Mouse (Mus musculus): ENCODE results near the gene Speg.

Gene Speg

DNA sequence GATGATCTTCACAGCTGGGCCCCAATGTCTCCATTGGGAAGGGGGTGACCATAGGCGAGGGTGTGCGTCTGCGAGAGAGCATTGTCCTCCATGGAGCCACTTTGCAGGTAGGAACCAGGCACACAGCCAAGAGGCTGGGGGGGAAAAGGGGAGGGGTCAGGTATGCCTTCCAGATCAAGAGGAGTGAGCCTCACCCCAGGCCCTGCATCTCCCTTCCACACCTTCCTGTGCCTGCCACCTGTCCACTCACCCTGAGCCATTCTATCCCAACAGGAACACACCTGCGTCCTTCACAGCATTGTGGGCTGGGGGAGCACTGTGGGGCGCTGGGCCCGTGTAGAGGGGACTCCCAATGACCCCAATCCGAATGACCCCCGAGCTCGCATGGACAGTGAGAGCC, 67.1 kb downstream of the Speg start:
- no peak for DNase-seq (ENCODE audit: extremely low spot score)

DNA sequence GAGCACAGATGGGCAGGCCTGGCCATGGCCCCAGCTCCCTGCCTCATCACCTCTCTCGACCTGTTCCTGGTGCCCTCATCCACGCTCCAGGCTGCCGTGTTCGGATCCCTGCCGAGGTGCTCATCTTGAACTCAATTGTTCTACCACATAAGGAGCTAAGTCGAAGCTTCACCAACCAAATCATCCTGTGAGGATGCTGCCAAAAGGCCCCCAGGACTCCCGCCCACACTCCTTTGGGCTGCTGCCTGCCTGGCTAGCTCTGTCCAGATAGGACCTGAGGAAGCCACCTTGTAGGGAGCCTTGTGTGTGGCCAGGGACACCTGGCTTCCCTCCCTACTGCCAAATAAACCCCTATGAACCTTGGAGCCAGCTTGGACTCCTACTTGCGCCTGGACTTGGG, 67.7 kb downstream of the Speg start:
- DNase-seq (ENCODE audit: extremely low spot score) = no peak

DNA sequence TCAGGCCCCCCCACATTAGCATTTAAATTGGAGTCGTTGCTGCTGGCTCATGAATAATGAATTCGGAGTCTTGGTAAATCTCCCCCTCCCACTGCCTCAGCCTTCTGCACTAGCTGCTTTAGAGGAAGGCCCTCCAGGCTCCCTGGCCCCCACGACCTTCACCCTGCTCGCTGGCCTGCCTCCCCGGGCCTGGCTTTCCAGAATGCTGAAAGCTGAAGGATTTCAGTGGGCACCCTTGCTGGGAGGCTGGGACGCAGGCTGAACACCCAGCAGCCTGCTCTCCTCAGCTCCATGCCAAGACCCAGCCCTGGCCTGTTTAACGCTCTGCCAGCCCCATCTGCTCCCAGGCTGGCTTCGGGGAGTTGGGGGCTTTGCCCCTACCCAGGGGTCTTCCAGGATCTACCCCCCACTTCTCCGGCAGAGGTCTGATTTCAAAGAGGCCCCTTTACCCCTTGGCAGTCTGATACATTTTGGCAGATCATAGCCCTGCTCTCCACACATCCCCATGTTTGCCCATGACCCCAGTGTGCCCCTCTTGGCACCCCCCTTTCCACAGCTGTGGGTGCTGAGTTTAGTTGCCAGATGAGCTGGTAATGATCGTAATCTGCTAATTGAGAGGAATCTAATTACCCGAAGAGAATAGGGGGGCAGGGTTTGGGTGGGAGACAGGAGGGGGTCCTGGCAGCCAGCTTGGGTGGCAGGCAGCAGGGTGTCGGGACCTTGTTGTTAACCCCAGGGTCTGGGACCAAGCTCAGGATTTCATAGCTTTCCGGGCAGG, 68.3 kb downstream of the Speg start:
- no peak for DNase-seq (ENCODE audit: extremely low spot score)

DNA sequence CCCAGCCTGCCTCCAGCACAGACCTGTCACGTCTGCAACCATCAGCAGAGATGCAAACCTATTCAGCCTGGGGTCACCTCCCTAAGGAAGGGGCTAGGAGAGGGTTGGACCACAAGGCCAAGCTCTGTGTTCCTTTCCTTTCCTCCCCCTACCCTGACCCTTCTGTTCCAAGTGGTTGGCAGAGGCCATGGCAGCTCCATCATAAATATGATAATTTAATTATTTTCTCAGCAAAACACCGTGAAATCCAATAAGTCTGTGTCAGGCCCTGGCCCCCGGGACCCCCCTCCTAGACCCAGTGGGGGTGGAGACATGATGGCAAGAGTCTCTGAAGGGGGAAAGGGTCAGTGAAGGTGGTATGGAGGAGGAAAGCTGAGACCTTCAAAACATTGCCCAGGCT, 69.1 kb downstream of the Speg start:
- no peak for DNase-seq (ENCODE audit: extremely low spot score)

DNA sequence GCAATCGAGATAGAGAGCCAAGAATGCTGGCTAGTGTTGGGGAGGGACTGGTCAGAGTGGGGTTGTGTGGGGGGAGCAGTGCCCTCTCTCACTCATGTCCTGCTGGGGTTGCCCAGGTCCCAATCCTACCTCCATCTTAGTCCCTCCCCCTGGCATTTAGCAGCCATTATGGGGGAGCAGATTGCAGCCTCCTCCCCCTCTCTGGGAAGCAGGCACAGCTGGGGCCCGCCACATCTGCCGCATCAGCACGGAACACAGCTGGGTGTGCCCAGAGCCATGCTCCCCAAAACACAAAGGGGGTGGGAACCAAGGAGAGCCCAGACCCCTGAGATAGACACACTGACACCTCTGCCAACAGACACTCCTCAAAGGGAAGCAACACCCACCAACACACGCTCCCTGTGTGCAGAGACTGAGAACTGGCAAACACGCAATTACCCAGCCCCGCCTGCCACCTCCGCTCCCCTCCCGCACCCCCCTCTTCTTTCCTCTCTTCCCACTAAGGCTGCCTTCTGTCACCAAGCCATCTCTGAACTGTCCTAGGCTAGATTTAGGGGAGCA, 70.1 kb downstream of the Speg start:
- DNase-seq (ENCODE audit: extremely low spot score) = no peak

DNA sequence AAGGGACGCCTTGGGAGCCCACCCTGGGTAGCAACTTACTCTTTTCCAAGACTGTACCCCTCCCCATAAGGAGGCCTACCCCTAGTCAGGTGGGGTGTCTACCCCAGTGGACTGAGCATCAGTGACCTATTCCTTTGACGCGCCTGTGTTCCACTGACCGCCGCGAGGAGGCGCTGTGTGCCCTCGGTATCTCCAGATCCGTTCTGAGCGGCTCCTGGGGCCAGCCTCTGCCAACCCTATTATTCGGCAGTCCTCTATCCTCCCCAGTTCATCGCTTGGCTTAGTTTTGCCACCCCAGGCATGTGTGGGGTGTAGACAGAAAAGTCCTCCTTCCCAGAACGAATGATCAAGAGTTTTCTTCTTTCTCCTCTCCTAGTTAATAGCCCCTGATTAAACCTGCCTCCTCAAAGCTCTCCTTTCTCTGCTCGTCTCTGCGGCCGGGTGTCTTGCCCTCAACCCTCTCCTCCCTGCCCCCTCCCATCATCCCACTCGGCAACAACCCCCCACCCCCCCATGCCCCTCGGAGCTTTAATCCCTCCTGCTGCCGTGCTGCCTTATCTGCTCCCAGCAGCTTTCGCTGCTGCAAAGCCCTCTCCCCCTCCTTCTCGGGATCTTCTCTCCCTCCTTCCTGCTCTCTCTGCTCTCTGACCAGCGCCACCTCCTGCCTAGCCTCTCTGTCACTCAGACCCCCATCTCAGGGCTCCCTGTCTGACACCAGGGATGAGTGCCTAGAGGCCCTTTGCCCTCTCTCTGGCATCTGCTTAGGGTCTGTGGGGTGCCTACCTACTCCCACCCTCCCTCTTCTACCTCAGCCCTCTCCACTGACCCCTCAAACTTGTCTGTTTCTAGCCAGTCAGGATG, 70.9 kb downstream of the Speg start:
- DNase-seq (ENCODE audit: extremely low spot score) = peak; percentile 84

DNA sequence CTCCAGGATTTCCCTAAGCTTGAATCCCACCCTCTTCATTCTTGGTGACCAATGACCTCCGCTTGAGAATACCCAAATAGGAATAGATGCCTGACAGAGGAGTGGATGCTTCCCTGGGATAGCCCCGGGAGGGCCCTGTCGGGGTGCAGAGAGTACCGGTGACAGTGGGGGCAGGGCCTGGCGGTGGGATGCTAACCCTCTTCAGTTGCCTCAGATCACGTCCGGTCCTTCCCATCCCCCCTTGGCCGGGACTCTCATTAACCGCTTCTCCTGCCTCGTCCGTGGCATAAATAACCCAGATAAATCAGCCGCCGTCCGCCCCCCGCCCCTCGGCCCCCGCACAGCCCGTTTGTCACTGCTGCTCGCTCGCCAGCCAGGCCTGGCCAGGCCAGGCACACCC, 71.6 kb downstream of the Speg start:
- peak; percentile 75 for DNase-seq (ENCODE audit: extremely low spot score)

DNA sequence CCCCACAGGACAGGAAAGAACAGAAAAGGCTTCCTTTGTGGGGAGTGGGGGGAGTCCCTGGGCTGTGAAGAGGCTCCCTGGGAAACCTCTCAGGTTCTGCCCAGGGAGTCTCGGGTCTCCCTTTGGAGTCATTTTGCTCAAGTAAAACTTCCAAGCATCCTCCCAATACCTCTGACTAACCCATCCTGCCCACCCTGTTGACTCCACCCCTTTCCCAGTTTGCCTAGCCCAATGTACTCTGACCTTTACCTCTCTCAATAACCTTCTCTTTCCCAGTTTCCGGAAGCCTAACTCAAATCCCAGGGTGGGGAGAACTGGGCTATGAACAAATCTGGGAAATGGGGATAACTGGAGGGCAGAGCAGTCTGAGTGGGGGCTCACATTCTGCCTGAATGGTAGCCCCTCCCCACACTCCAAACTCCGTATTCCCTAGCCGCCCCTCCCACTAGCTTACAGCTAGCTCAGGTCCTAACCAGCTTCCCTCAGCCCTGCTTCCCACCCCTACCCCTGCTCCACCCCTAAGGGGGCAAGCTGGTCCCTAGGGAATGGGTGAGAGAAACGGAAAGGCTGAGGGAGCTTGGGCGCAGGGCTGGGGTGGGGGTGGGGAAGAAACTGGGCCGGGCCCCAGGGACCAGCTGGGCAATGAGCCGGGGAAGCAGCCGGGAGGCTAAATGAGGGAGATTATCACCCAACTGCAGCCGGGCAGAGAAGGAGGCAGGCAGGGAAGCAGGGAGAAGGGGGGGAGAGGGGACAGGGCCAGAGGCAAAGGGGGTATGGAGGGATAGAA, 72.4 kb downstream of the Speg start:
- DNase-seq (ENCODE audit: extremely low spot score) = no peak

DNA sequence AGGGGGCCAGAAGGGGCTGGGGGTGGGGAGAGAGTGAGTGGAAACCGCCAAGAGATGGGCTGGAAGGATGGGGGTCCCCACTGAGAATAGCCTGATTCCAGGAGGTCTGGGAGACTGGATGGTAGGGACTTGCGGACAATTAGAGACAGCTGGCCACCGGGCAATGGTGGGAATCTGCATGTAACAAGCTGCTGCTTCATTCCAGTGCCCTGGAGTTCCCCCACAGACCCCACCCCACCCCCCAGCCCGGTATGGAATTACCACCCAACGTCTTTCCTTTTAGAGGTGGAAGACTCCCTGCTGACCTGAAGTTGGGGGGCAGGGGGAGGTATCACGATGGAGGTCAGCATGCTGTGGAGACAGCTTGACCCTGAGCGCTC, 72.9 kb downstream of the Speg start:
- no peak for DNase-seq (ENCODE audit: extremely low spot score)

DNA sequence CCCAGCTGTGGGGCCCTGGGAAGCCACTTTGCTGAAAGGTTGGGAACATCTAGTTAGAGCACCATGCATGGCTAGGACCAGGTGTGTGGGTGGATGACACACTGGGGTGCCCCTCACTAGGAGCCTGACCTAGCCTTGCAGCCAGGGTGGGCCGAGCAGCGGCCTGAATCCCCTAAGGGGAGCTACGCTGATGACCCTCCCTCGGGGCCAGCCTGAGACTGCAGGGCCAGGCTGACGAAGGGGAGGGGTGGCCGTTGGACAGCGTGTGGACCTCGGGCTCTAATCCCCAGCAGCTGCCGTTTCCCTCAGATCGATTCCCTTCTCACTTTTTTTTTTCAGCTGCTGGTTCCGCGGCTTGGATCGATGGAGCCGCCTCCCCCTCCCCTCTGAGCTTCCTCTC, 73.8 kb downstream of the Speg start:
- DNase-seq (ENCODE audit: extremely low spot score) = no peak

DNA sequence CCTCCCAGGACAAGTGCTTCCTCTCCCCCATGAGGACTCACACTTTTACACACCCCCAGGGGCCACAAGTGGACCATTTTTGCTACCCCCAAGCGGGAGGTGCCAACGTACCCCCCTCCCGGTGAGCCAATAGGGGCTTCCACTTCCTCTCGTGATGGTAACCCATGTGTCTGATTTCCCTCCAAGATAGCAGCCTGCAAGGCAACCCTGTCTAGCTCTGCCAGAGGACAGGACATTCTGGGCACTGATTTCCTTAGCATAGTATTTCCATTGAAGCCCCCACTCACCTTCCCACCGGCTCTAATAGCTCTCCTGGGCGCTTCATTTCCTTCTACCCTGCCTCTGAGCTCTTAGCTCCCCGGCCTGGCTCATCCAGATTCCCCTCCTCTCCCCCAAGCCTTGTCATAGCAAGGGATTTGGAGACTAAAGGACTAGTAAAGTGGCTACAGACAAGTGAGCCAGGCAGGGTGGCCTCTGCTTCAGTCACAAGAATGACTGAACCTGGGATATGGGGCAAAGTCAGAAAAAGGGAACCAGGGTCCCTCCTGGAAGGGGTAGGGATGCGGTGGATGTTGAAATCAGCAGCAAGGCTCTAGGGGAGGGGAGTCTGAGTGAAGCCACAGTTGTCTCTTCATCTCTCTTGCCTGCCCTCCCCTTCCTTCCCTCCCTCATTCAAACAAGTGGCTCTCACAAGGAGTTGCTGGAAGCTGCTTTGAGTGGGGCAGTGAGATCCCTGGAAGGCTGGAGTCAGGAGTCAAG, 74.5 kb downstream of the Speg start:
- no peak for DNase-seq (ENCODE audit: extremely low spot score)

DNA sequence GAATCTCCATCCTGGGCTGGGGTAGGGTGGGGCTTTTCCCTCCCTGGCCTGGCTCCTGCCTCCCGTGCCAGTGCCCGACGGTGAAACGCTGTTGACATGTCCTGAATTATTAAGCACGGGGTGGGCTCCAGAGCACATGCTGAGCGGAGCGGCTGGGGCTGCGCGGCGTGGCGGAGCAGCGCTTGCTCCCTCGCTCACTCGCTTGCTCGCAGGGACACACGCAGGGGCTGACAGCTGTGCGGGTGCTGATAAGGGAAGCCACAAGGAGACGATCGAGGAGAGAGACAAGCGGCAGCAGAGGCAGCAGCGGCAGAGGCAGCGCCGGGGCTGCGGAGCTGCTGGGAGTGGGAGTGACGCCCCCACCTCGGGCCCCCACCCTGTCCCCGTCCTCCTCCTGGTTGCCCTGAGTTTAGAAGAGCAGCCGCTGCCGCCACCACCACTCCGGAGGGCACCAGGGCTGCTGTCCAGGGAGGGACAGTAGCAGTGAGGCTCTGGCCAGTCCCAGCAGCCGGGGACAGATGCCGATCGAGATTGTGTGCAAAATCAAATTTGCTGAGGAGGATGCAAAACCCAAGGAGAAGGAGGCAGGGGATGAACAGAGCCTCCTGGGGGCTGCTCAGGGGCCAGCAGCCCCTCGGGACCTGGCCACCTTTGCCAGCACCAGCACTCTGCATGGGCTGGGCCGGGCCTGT, 75.4 kb downstream of the Speg start, which contains the start of gene Asic4:
Asic4 (plus strand) TSS at position 123 of the 692 bp plus-strand sequence.
- DNase-seq (ENCODE audit: extremely low spot score) = no peak

DNA sequence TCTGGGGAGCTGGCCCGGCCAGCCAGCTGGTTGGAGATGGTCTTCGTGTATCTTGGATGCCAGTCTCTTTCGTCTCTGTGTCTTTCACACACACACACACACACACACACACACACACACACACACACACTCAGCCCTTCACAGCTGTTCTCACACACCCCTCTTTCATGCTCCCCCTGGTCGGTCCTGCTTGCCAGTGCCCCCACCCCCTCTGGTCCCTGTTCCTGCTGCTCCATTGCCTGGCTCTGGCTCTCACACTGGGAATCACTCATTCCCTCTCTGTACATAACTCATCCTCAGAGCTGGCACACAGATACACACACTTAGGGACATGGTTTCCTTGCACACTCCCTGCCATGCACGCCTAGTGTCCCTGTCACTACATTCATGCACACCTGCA, 76.8 kb downstream of the Speg start:
- no peak for DNase-seq (ENCODE audit: extremely low spot score)

DNA sequence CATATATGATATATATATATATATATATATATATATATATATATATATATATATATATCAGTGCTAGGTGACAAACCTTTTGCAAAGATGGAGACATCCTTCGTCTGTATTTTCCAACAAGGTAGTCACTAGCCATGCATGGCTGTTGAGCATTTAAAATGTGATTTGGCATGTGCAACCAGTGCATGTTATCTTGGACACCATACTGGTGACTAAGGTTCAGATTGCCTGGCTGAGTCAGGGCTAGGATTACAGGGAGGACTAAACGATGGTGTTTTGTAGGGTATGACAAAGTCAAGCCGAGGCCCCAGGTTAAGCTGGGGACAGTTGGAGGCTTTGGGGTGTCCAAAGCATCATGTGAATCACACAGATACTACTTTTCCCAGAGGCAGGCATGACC, 80.3 kb downstream of the Speg start:
- DNase-seq (ENCODE audit: extremely low spot score) = no peak

DNA sequence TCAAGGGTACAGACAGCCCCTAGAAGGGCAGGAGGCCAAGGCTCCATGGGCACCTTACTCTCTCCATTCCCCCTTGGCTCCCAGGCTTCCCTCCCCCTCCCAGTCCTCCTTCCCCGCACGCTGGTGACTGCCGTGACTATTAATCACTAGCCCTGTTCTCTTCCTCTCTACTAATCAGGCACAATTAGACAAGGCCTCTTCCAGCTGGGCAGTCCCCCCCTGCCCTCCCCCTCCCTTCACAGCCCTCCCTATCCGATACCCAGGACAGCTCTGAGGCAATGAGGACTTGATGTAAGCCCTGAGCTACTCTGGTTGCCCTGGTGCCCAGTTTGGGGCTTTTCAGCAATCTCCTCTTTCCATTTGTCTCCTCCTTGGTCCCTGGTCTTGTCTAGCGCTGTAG, 80.9 kb downstream of the Speg start:
- no peak for DNase-seq (ENCODE audit: extremely low spot score)

DNA sequence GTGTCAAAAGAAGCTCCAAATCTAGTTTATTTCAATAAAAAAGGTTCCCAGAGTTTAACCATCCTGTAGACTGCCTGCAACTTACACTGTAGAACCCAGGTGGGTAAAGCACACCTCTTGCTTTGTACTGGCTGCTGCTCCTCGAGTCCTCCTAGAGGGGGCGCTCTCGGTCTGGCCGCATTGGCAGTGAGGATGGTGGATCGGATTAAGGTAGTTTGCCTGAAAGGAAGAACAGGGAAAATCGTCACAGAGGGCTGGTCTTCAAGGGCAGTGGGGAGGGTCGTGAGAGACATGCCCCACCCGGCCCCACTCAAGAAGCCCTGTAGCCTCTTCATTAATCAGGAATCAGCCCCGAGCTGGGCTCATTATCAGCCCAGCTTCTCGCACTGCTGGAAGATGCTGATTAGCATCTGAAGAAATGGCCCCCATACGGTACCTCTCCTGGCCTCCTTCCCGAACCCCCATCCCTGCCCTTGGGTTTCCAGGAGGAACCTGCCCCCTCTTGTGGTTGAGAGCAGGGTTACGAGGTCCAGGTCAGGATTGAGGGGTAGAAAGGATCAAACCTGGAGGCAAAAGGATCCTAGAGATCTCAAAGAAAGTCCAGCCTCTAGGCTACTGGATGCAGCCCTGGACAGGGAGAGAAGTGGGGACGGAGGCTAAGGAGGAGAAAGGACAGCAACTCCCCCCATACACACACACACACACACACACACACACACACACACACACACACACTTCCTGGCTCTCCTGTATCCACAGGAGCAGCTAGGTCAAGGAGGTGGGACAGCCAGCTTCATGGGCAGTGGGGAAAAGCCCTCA, 81.9 kb downstream of the Speg start:
- peak; percentile 66 for DNase-seq (ENCODE audit: extremely low spot score)

DNA sequence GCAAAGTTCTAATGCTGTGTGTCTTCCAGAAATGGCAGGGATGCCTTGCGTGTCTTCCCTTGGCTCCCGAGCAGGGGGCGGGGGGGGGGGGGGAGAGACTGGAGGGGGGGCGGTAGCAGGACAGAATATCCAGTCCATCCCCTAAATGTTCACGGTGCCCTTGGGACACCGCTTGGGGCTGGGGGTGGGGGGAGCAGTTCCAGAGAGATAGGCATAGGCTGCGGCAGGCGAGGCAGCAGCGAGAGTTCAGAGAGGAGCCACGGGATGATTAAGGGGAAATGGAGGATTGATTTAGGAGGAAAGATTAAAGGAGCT, 82.6 kb downstream of the Speg start:
- no peak for DNase-seq (ENCODE audit: extremely low spot score)

DNA sequence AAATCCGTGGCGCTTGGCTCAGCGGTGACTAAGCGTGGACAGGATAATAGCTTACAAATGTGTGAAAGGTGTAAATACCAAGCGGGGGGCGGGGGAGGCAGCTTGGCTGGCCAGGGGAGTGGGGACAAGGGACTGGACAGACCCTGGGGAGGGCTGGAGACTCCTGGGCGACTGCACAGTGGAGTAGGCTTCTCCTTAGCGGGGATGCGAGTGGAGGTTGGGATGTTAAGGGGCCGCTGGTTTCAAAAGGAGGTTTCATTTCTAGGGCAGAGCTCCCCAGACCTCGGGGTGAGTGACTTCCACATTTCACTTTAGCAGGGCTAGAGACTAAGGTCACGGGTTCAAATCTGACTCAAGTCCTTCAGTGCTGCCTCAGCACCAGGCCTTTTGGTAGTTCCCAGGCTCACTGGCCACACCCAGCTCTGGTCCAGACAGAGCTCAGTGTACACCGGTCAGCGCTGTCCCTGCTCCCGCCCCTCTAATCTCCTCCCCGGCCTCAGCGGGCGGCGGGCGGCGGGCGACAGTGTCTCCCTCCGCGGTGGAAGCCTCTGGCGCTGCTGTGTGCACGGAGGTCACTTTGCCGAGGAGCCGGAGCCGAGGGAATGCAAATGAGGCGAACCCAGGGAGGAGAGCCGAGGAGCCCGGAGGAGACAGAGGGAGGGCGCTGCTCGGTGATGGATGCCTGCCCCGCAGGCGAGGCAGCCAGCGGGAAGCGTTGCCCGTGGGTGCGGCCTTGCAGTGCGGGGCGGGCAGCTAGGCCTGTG, 83.1 kb downstream of the Speg start:
- peak; percentile 79 for DNase-seq (ENCODE audit: extremely low spot score)
